Mouse (Mus musculus) adrenal gland, adult 2 months (tissue): ENCODE data around the gene Chrm3. TPM values are rescaled to one million over a fixed set of nuclear protein-coding genes. Genes with fewer than 3 reads are reported as not detected.

Experiments used
- DNase-seq: peaks from one replicate; pipeline ENCODE4 v3.0.0; 2021
- polyA plus RNA-seq: library from polyadenylated mRNA; depleted of rRNA; stranded (reverse); fragments of >200 nt; gene quantifications from 2 replicates; pipeline ENCODE4 v1.2.3, GENCODE M21; 2012
- total RNA-seq, 2 experiments: library from RNA; stranded (reverse); gene quantifications; 2 replicates each; pipeline ENCODE4 v1.2.3; 2021

Chrm3 gene
- total and polyA plus RNA-seq, 3 experiments: 3.0 to 4.5 (median 4.2) TPM

- no peak for DNase-seq
These were observed 375.0 kb downstream of the Chrm3 start for GRCm38 (mm10) chr13:9985648-9986047.

GRCm38 (mm10) chr13:9983293-9983692, 377.4 kb downstream of the Chrm3 start:
- DNase-seq: no peak

- DNase-seq: no peak
These were observed 382.9 kb downstream of the Chrm3 start for GRCm38 (mm10) chr13:9977699-9978098.

- DNase-seq: no peak
These were observed 386.8 kb downstream of the Chrm3 start for GRCm38 (mm10) chr13:9973742-9974321.

GRCm38 (mm10) chr13:9971845-9972244, 388.8 kb downstream of the Chrm3 start:
- DNase-seq: no peak

- DNase-seq: no peak
These were observed 408.0 kb downstream of the Chrm3 start for GRCm38 (mm10) chr13:9952619-9953018.

GRCm38 (mm10) chr13:9951376-9951775, 409.3 kb downstream of the Chrm3 start:
- no peak for DNase-seq

- no peak for DNase-seq
These were observed 411.6 kb downstream of the Chrm3 start for GRCm38 (mm10) chr13:9949091-9949490.

GRCm38 (mm10) chr13:9940186-9940585, 420.5 kb downstream of the Chrm3 start:
- peak; percentile 28 for DNase-seq

GRCm38 (mm10) chr13:9938798-9939485, 421.7 kb downstream of the Chrm3 start:
- no peak for DNase-seq

- DNase-seq: no peak
These were observed 427.9 kb downstream of the Chrm3 start for GRCm38 (mm10) chr13:9932714-9933113.

GRCm38 (mm10) chr13:9930606-9931005, 430.0 kb downstream of the Chrm3 start:
- DNase-seq: no peak

- no peak for DNase-seq
These were observed 430.7 kb downstream of the Chrm3 start for GRCm38 (mm10) chr13:9929978-9930377.

GRCm38 (mm10) chr13:9921150-9921549, 439.5 kb downstream of the Chrm3 start:
- no peak for DNase-seq

- DNase-seq: no peak
These were observed 447.9 kb downstream of the Chrm3 start for GRCm38 (mm10) chr13:9912697-9913096.

GRCm38 (mm10) chr13:9908707-9909106, 451.9 kb downstream of the Chrm3 start:
- DNase-seq: no peak

- DNase-seq: no peak
These were observed 453.4 kb downstream of the Chrm3 start for GRCm38 (mm10) chr13:9907202-9907601.

- no peak for DNase-seq
These were observed 456.2 kb downstream of the Chrm3 start for GRCm38 (mm10) chr13:9904455-9904854.

- no peak for DNase-seq
These were observed 459.8 kb downstream of the Chrm3 start for GRCm38 (mm10) chr13:9900653-9901385.

GRCm38 (mm10) chr13:9898664-9899369, 461.8 kb downstream of the Chrm3 start:
- no peak for DNase-seq

GRCm38 (mm10) chr13:9897231-9897630, 463.4 kb downstream of the Chrm3 start:
- no peak for DNase-seq

- DNase-seq: no peak
These were observed 465.5 kb downstream of the Chrm3 start for GRCm38 (mm10) chr13:9895045-9895625.
